Mouse (Mus musculus) MEL (cell line): ENCODE data around the gene Gm7075. TPM values are rescaled to one million over a fixed set of nuclear protein-coding genes. Genes with fewer than 3 reads are reported as not detected.
A peak's percentile ranks its signal among the peaks of the same experiment; 100 is the strongest.

Source experiments
- DNase-seq: peaks from one replicate; pipeline ENCODE4 v3.0.0; 2011; ENCODE audit warnings: low read depth, low spot score
- H3K27ac ChIP-seq: 2 replicates; pipeline ENCODE4 v1.5.1; 2012; ENCODE audit warnings: low read depth, mild to moderate bottlenecking, control low read depth, low read length, moderate library complexity; ENCODE audit not compliant: control insufficient read depth
- H3K27me3 ChIP-seq, 2 experiments: fragments of 150-350 bp in 1 of 2; sonication (generic) in 1 of 2; 2 replicates each; pipeline ENCODE4 v1.6.1; 2012; ENCODE audit warnings: low read length in 2 of 2, mild to moderate bottlenecking in 2 of 2, improper control_type of control experiment in 1 of 2, moderate library complexity in 1 of 2; ENCODE audit not compliant: insufficient read depth in 2 of 2, control insufficient read depth in 1 of 2
- H3K36me3 ChIP-seq, 2 experiments: 2 replicates each; pipeline ENCODE4 v1.6.1; 2012 to 2014; ENCODE audit warnings: low read length in 2 of 2, improper control_type of control experiment in 1 of 2, inconsistent platforms in 1 of 2, mild to moderate bottlenecking in 1 of 2; ENCODE audit not compliant: insufficient read depth in 2 of 2, control insufficient read depth in 1 of 2
- H3K4me1 ChIP-seq, 2 experiments: fragments of 150-350 bp in 1 of 2; sonication (generic) in 1 of 2; 2 replicates each; pipeline ENCODE4 v1.6.1; 2012; ENCODE audit warnings: low read length in 2 of 2, improper control_type of control experiment in 1 of 2, mild to moderate bottlenecking in 1 of 2; ENCODE audit not compliant: insufficient read depth in 2 of 2, control insufficient read depth in 1 of 2
- H3K4me3 ChIP-seq, 2 experiments: fragments of 150-350 bp in 1 of 2; sonication (generic) in 1 of 2; 2 replicates each; pipeline ENCODE4 v1.5.1; 2012; ENCODE audit warnings: low read depth in 2 of 2, low read length in 2 of 2, mild to moderate bottlenecking in 2 of 2, moderate library complexity in 2 of 2, control low read depth in 1 of 2, improper control_type of control experiment in 1 of 2; ENCODE audit not compliant: control insufficient read depth in 1 of 2, insufficient read depth in 1 of 2
- H3K79me2 ChIP-seq: 2 replicates; pipeline ENCODE4 v1.6.1; 2012; ENCODE audit warnings: mild to moderate bottlenecking, low read length, moderate library complexity; ENCODE audit not compliant: control insufficient read depth, poor library complexity, insufficient read depth
- H3K9ac ChIP-seq: 2 replicates; pipeline ENCODE4 v1.6.1; 2012; ENCODE audit warnings: low read depth, mild to moderate bottlenecking, control low read depth, low read length, moderate library complexity; ENCODE audit not compliant: control insufficient read depth, poor library complexity, severe bottlenecking
- H3K9me3 ChIP-seq: fragments of 150-350 bp; sonication (generic); replicated peaks from 2 replicates; pipeline ENCODE4 v1.6.1; 2012; ENCODE audit warnings: mild to moderate bottlenecking, low read length, improper control_type of control experiment, moderate library complexity; ENCODE audit not compliant: insufficient read depth
- BHLHE40 ChIP-seq: IDR thresholded peaks from 2 replicates; pipeline ENCODE4 v1.6.1; 2012; ENCODE audit warnings: low read depth, mild to moderate bottlenecking, inconsistent platforms, low read length, improper control_type of control experiment, borderline replicate concordance
- CHD1 ChIP-seq: IDR thresholded peaks from 2 replicates; pipeline ENCODE4 v1.6.1; 2012; ENCODE audit warnings: low read depth, mild to moderate bottlenecking, inconsistent platforms, low read length, improper control_type of control experiment
- CHD2 ChIP-seq: IDR thresholded peaks from 2 replicates; pipeline ENCODE4 v1.6.1; 2011; ENCODE audit warnings: low read length, improper control_type of control experiment
- CTCF ChIP-seq, 3 experiments: IDR thresholded peaks in 2 of 3; conservative IDR thresholded peaks in 1 of 3; 2 replicates each; pipeline ENCODE4 v1.5.1; 2011 to 2012; ENCODE audit warnings: low read length in 3 of 3, low read depth in 2 of 3, mild to moderate bottlenecking in 2 of 3, improper control_type of control experiment in 1 of 3, inconsistent platforms in 1 of 3, mixed read lengths in 1 of 3, moderate library complexity in 1 of 3; ENCODE audit not compliant: control insufficient read depth in 1 of 3, insufficient read depth in 1 of 3, poor library complexity in 1 of 3, severe bottlenecking in 1 of 3
- E2F4 ChIP-seq: IDR thresholded peaks from 2 replicates; pipeline ENCODE4 v1.6.1; 2011; ENCODE audit warnings: low read depth, low read length, improper control_type of control experiment, borderline replicate concordance
- ELF1 ChIP-seq: IDR thresholded peaks from 2 replicates; pipeline ENCODE4 v1.6.1; 2014; ENCODE audit warnings: low read depth, mild to moderate bottlenecking, inconsistent platforms, low read length, improper control_type of control experiment, moderate library complexity
- EP300 ChIP-seq, 2 experiments: IDR thresholded peaks; 2 replicates each; pipeline ENCODE4 v1.6.1; 2011; ENCODE audit warnings: improper control_type of control experiment in 2 of 2, low read length in 2 of 2, low read depth in 1 of 2, mild to moderate bottlenecking in 1 of 2
- HCFC1 ChIP-seq: IDR thresholded peaks from 2 replicates; pipeline ENCODE4 v1.6.1; 2012; ENCODE audit warnings: low read depth, mild to moderate bottlenecking, inconsistent platforms, low read length, improper control_type of control experiment, moderate library complexity
- JUND ChIP-seq: IDR thresholded peaks from 2 replicates; pipeline ENCODE4 v1.6.1; 2011; ENCODE audit warnings: low read depth, mild to moderate bottlenecking, improper control_type of control experiment, low read length
- KAT2A ChIP-seq: conservative IDR thresholded peaks from 2 replicates; pipeline ENCODE4 v1.6.1; 2012; ENCODE audit warnings: low read depth, low read length, improper control_type of control experiment, inconsistent platforms
- MAFK ChIP-seq: IDR thresholded peaks from 2 replicates; pipeline ENCODE4 v1.6.1; 2011; ENCODE audit warnings: low read depth, mild to moderate bottlenecking, low read length, improper control_type of control experiment, borderline replicate concordance
- MAX ChIP-seq: IDR thresholded peaks from 2 replicates; pipeline ENCODE4 v1.6.1; 2011; ENCODE audit warnings: low read length, improper control_type of control experiment
- MAZ ChIP-seq: IDR thresholded peaks from 2 replicates; pipeline ENCODE4 v1.6.1; 2012; ENCODE audit warnings: low read depth, mild to moderate bottlenecking, inconsistent platforms, low read length, improper control_type of control experiment
- MEF2A ChIP-seq: IDR thresholded peaks from 2 replicates; pipeline ENCODE4 v1.6.1; 2014; ENCODE audit warnings: low read depth, mild to moderate bottlenecking, inconsistent platforms, low read length, improper control_type of control experiment; ENCODE audit not compliant: poor library complexity, insufficient replicate concordance, severe bottlenecking; ENCODE audit errors: extremely low read depth
- MYC ChIP-seq: IDR thresholded peaks from 2 replicates; pipeline ENCODE4 v1.6.1; 2011; ENCODE audit warnings: low read depth, mild to moderate bottlenecking, low read length, improper control_type of control experiment, moderate library complexity
- NELFE ChIP-seq: IDR thresholded peaks from 2 replicates; pipeline ENCODE4 v1.6.1; 2011; ENCODE audit warnings: low read depth, low read length, improper control_type of control experiment
- NRF1 ChIP-seq: IDR thresholded peaks from 2 replicates; pipeline ENCODE4 v1.6.1; 2014; ENCODE audit warnings: low read depth, mild to moderate bottlenecking, inconsistent platforms, low read length, improper control_type of control experiment, moderate library complexity; ENCODE audit not compliant: poor library complexity, insufficient read depth, severe bottlenecking
- POLR2AphosphoS2 ChIP-seq: IDR thresholded peaks from 2 replicates; pipeline ENCODE4 v1.6.1; 2011; ENCODE audit warnings: low read length, improper control_type of control experiment
- SIN3A ChIP-seq: IDR thresholded peaks from 2 replicates; pipeline ENCODE4 v1.6.1; 2012; ENCODE audit warnings: low read length, improper control_type of control experiment, inconsistent platforms
- TBP ChIP-seq: IDR thresholded peaks from 2 replicates; pipeline ENCODE4 v1.8.0; 2011; ENCODE audit warnings: low read depth, low read length, improper control_type of control experiment
- TCF12 ChIP-seq: IDR thresholded peaks from 2 replicates; pipeline ENCODE4 v1.6.1; 2014; ENCODE audit warnings: low read depth, mild to moderate bottlenecking, inconsistent platforms, low read length, improper control_type of control experiment, moderate library complexity
- USF2 ChIP-seq, 2 experiments: IDR thresholded peaks; 2 replicates each; pipeline ENCODE4 v1.6.1; 2011 to 2012; ENCODE audit warnings: improper control_type of control experiment in 2 of 2, low read length in 2 of 2, borderline replicate concordance in 1 of 2, inconsistent platforms in 1 of 2, low read depth in 1 of 2, mild to moderate bottlenecking in 1 of 2; ENCODE audit not compliant: insufficient read depth in 1 of 2
- ZKSCAN1 ChIP-seq: IDR thresholded peaks from 2 replicates; pipeline ENCODE4 v1.6.1; 2012; ENCODE audit warnings: low read depth, mild to moderate bottlenecking, inconsistent platforms, low read length, improper control_type of control experiment, moderate library complexity
- ZMIZ1 ChIP-seq: IDR thresholded peaks from 2 replicates; pipeline ENCODE4 v1.6.1; 2012; ENCODE audit warnings: low read depth, mild to moderate bottlenecking, inconsistent platforms, low read length, improper control_type of control experiment, moderate library complexity
- ZNF384 ChIP-seq: IDR thresholded peaks from 2 replicates; pipeline ENCODE4 v1.6.1; 2012; ENCODE audit warnings: low read depth, mild to moderate bottlenecking, inconsistent platforms, low read length, improper control_type of control experiment
- polyA plus RNA-seq, 2 experiments: library from polyadenylated mRNA; stranded (reverse) in 1 of 2; unstranded in 1 of 2; fragments of >175 nt in 1 of 2; fragments of >200 nt in 1 of 2; gene quantifications; 2 replicates each; pipeline versions ENCODE4 v1.2.1 to v1.2.4; 2012; ENCODE audit warnings: low replicate concordance in 2 of 2, low read depth in 1 of 2; ENCODE audit not compliant: insufficient read length in 2 of 2, insufficient read depth in 1 of 2, missing spikeins in 1 of 2
- total RNA-seq: library from RNA; depleted of rRNA; stranded (reverse); fragments of 300-350 nt; gene quantifications from 2 replicates; pipeline ENCODE4 v1.2.3, GENCODE M21; 2012

The Gm7075 gene
- total and polyA plus RNA-seq, 3 experiments, result not detected

DNA sequence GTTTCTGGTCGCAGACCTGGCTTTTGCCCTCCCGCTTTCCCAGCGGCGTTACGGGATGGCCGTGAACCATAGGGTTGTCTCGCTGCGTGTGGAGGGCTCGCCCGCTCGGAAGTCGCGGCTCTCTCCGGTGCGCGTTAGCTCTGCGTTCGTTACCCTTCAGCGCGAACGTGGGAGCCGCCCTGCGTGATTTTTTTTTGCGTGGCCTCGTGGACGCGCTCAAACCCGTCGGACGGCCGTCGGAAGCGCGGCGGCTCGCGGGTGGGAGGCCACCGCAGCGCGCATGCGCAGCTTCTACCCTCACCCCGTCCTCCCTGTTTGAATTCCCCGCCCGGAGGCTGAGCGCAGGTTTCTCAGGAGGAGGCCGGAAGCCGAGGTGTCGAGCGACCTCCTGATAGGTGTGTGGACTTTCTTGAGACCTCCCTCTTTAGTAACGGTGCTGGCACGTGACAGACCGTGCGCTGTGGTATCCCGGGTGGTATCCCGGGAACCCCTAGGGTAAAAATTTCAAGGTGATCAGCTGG is 8.3 kb upstream of the Gm7075 start, which contains the start of gene Ctnna3 (continued):
- peak; percentile 76; the same call in 1 of the 2 replicates for TF ChIP-seq MAX
- TF ChIP-seq USF2 (IDR thresholded peaks at IDR 0.05; ENCODE audit: borderline replicate concordance in 1 of 2, insufficient read depth in 1 of 2, low read depth in 1 of 2, low read length in 2 of 2), result peak; percentile 50 to 70; a peak in 3 of 4 replicates
- no peak for TF ChIP-seq CHD2
- TF ChIP-seq ELF1, result peak; percentile 53; the same call in 1 of the 2 replicates
- peak; percentile 84 for TF ChIP-seq POLR2AphosphoS2
- TF ChIP-seq NELFE, result peak; percentile 81
- TF ChIP-seq MAZ, result no peak; the same call in 1 of the 2 replicates

- H3K27ac ChIP-seq, result peak overlapping the region; percentile 76
Measured at GRCm38 (mm10) chr10:63429380-63429779, 7.8 kb upstream of the Gm7075 start.

DNA sequence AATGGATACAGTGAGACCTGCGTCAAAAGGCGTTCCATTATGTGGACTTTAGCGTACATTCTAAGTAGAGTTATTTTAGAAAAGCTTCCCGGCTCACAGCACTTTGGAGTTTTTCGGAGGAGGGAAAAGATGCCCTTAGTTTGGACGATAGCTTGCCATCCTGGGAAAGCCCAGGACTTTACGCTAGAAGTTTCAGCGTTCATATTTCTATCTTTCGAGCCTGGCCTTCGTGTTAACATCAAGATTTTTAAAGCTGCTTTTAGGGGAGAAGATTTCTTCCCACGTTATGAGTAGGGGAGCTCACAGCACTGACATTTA is 7.4 kb upstream of the Gm7075 start:
- TF ChIP-seq BHLHE40, result no peak
- Histone ChIP-seq H3K4me3 (peak overlapping the region; percentile 39 to 73), H3K27ac (no peak overlapping the region), H3K4me1 (peaks cover 17 to 24% of the 10 kb centered on the region in 2 experiments), H3K79me2 (no peaks in the 10 kb centered on the region; the same call in 1 of the 2 replicates), H3K36me3 (peaks cover 0 to 26% of the 10 kb centered on the region in 2 experiments; a peak in 2 of 4 replicates), H3K9me3 (no peaks in the 10 kb centered on the region), H3K9ac (peak overlapping the region; percentile 44), H3K27me3 (no peaks in the 10 kb centered on the region)
- DNase-seq, result no peak

More at GRCm38 (mm10) chr10:63429380-63429779, 7.8 kb upstream of the Gm7075 start:
- peaks cover 17 to 28% of the 10 kb centered on the region in 2 experiments for H3K4me1 ChIP-seq
- H3K9me3 ChIP-seq, result no peaks in the 10 kb centered on the region
- H3K27me3 ChIP-seq, result no peaks in the 10 kb centered on the region
- TF ChIP-seq MAFK (peak; percentile 99), CHD1 (no peak), KAT2A (peak; percentile 61; the same call in 1 of the 2 replicates), CTCF (IDR thresholded peaks at IDR 0.05 in 2 of 3, conservative IDR thresholded peaks at IDR 0.05 in 1 of 3; ENCODE audit: control insufficient read depth in 1 of 3, insufficient read depth in 1 of 3, low read depth in 2 of 3, low read length in 3 of 3, poor library complexity in 1 of 3, severe bottlenecking in 1 of 3) (peak in 1 of 3 experiments; percentile 19; a peak in 2 of 6 replicates), JUND (no peak), NRF1 (0 out of 2 replicates have a peak, but pooled peaks have one; percentile 30), TBP (peak; percentile 100), NELFE (no peak), TCF12 (0 out of 2 replicates have a peak, but pooled peaks have one; percentile 22), MYC (no peak), ZMIZ1 (no peak), ZNF384 (peak; percentile 95), ZKSCAN1 (no peak), ELF1 (peak; percentile 85), HCFC1 (0 out of 2 replicates have a peak, but pooled peaks have one; percentile 41), BHLHE40 (no peak), MEF2A (no peak), EP300 (IDR thresholded peaks at IDR 0.05; ENCODE audit: low read depth in 1 of 2, low read length in 2 of 2) (no peak), SIN3A (no peak), E2F4 (no peak)
- peak; percentile 95 for DNase-seq
- H3K9ac ChIP-seq, result peak overlapping the region; percentile 88
- H3K4me3 ChIP-seq, result peak overlapping the region; percentile 46 to 73
- no peaks in the 10 kb centered on the region; the same call in 1 of the 2 replicates for H3K79me2 ChIP-seq
- peaks cover 0 to 30% of the 10 kb centered on the region in 2 experiments; a peak in 2 of 4 replicates for H3K36me3 ChIP-seq
